ENCODE assay signal across 23 mouse cellular contexts in the genomic region with DNA sequence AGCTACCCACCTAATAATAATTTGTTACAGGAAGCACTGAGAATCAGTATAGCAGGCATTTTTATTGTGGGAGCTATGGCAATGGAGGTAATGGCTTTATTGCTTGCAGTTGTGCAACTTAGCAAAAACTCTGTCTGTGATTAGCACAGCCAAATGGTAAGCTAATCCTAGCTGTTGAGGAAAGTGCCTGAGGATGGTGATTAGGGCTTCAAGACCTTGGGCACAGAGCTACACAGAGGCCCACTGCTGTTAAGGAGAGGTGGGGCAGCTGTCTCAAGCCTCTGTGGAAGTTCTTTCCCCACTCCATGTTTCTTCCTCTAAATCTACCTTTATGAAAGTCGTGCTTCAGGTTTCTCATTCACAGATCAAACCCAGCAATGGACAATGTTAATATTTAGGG.
"Had no signal": no experiment of that assay in that cellular context is flagged by ENCODE, and none has a peak within 500 bp of the region (broad histone marks: within the 10 kb centered on the region; RNA-seq: fewer than 3 reads in every experiment).

No protein-coding gene starts in this region.

- H3K9me3 ChIP-seq: hindbrain, embryonic 13.5 days; hindbrain, embryonic 15.5 days; liver, embryonic 13.5 days; liver, embryonic 15.5 days had no signal

- H3K27me3 ChIP-seq: hindbrain, embryonic 13.5 days; hindbrain, embryonic 15.5 days; liver, embryonic 13.5 days; liver, embryonic 15.5 days had no signal

- H3K36me3 ChIP-seq: hindbrain, embryonic 13.5 days; hindbrain, embryonic 15.5 days; liver, embryonic 13.5 days; liver, embryonic 15.5 days had no signal

- H3K4me3 ChIP-seq: heart, adult 2 months; hindbrain, embryonic 13.5 days; hindbrain, embryonic 15.5 days; layer of hippocampus, adult 2 months; liver, embryonic 13.5 days; liver, embryonic 15.5 days had no signal

- DNase-seq: gastrocnemius, postnatal 14 days; gastrocnemius, postnatal 36 days; heart, adult 11 months; heart, adult 2 months; heart, postnatal 10 days; heart, postnatal 36 days; kidney, adult 18-20 months; kidney, adult 8-10 months; kidney, postnatal 10 days; kidney, postnatal 25 days; kidney, postnatal 4 days; left cerebral cortex, postnatal 4 days; liver; liver, embryonic 13.5 days had no signal

- ATAC-seq: forebrain, embryonic 16.5 days; hindbrain, postnatal 0 days; inflammation-experienced regulatory T-cells, adult 6 months had no signal

- H3K4me1 ChIP-seq: hindbrain, embryonic 13.5 days; hindbrain, embryonic 15.5 days; liver, embryonic 13.5 days; liver, embryonic 15.5 days had no signal

- H3K27ac ChIP-seq: heart, adult 2 months; hindbrain, embryonic 13.5 days; hindbrain, embryonic 15.5 days; hindbrain, postnatal 0 days; layer of hippocampus, adult 2 months; liver, embryonic 13.5 days; liver, embryonic 15.5 days had no signal

- H3K4me2 ChIP-seq: heart, embryonic 11.5 days; hindbrain, embryonic 13.5 days; hindbrain, embryonic 15.5 days; liver, embryonic 11.5 days; liver, embryonic 13.5 days; liver, embryonic 15.5 days had no signal

- H3K9ac ChIP-seq: hindbrain, embryonic 13.5 days; hindbrain, embryonic 15.5 days; liver, embryonic 13.5 days; liver, embryonic 15.5 days had no signal
